Mouse (Mus musculus) olfactory bulb, adult 2 months (tissue): ENCODE measurements at regions not wholly inside any gene's neighbourhood (a gene's known extent, or its start where the extent isn't known, plus 50 kb on each side); places are given as distances from the start of the nearest gene placed in this dataset.

ENCODE experiments used
- H3K27ac ChIP-seq: fragments of 200-500 bp; 2 replicates; pipeline ENCODE4 v1.5.1; 2012; ENCODE audit warnings: low read depth, low read length; ENCODE audit not compliant: insufficient read depth
- H3K4me1 ChIP-seq: fragments of 200-500 bp; 2 replicates; pipeline ENCODE4 v1.6.1; 2012; ENCODE audit warnings: low read length; ENCODE audit not compliant: control insufficient read depth, insufficient read depth
- H3K4me3 ChIP-seq: fragments of 200-500 bp; 2 replicates; pipeline ENCODE4 v1.5.1; 2012; ENCODE audit warnings: mild to moderate bottlenecking, low read depth, low read length, moderate library complexity; ENCODE audit not compliant: insufficient read depth
- CTCF ChIP-seq: fragments of 200-500 bp; IDR thresholded peaks from 2 replicates; pipeline ENCODE4 v1.5.1; 2012; ENCODE audit warnings: low read depth, mild to moderate bottlenecking, low read length, moderate library complexity; ENCODE audit not compliant: insufficient read depth
- POLR2A ChIP-seq: fragments of 200-500 bp; IDR thresholded peaks from 2 replicates; pipeline ENCODE4 v1.6.1; 2012; ENCODE audit warnings: mild to moderate bottlenecking, low read depth, low read length, moderate library complexity; ENCODE audit not compliant: insufficient read depth
- WGBS: fragments of 180-500 bp; shearing (Covaris S2); methylation state at CpG from one replicate; pipeline ENCODE4 v1.1.7; 2018; 5-methylcytosine and 5-hydroxymethylcytosine counted together

DNA sequence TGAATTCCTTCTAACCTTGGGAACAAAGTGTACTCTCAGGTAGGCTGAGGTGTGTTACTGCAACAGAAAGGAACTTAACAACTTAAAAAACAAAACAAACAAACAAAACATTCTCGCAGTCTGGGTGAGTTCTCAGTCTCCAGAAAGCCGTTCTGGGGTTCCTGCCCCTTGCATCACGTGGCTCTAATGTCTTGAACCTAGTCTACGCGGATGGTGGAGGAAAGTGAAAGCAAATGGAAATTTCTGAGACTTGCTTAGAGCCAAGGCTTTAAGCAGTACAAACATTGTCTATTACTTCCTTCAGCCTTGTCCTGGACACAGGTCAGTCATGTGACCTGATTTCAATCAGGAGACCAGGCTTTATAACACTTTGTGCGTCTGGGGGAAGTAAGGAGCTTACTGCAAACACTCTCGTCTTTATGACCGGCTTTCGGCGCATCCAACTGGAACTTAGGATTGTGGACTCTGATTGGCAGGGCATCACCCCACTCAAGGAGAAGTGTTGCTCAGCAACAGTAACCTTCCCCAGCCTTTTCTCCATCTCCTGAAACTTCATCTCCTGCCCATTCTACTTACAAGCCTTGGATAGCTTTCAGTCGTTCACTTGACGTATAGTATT is 125.9 kb upstream of the Gnao1 start:
- H3K27ac ChIP-seq, result no peak overlapping the region
- no peak for TF ChIP-seq CTCF
- TF ChIP-seq POLR2A, result no peak
- H3K4me1 ChIP-seq, result peaks cover 1% of the 10 kb centered on the region
- no peak overlapping the region for H3K4me3 ChIP-seq
- WGBS, result 81% methylated on average over 12 of the region's 12 CpGs

GRCm38 (mm10) chr8:93684392-93684791 is 125.4 kb upstream of the Gnao1 start:
- Histone ChIP-seq H3K4me1 (peaks cover 3% of the 10 kb centered on the region), H3K4me3 (no peak overlapping the region), H3K27ac (no peak overlapping the region)
- 94% methylated on average over 6 of the region's 6 CpGs for WGBS
- TF ChIP-seq POLR2A (no peak), CTCF (no peak)

- H3K27ac ChIP-seq, result no peak overlapping the region
- peaks cover 3% of the 10 kb centered on the region for H3K4me1 ChIP-seq
- WGBS, result 69% methylated on average over 7 of the region's 7 CpGs
- H3K4me3 ChIP-seq, result no peak overlapping the region
- no peak for TF ChIP-seq POLR2A
- no peak for TF ChIP-seq CTCF
Measured at GRCm38 (mm10) chr8:93688845-93689244, 120.9 kb upstream of the Gnao1 start.

- H3K27ac ChIP-seq, result no peak overlapping the region
- no peak overlapping the region for H3K4me3 ChIP-seq
- peaks cover 3% of the 10 kb centered on the region for H3K4me1 ChIP-seq
- TF ChIP-seq CTCF, result no peak
- TF ChIP-seq POLR2A, result no peak
- 55% methylated on average over 4 of the region's 4 CpGs for whole genome bisulfite sequencing
Measured at GRCm38 (mm10) chr8:93689832-93690471, 119.8 kb upstream of the Gnao1 start.

- no peak overlapping the region for H3K27ac ChIP-seq
- 96% methylated on average over 2 of the region's 2 CpGs for WGBS
- no peak overlapping the region for H3K4me3 ChIP-seq
- peaks cover 3% of the 10 kb centered on the region for H3K4me1 ChIP-seq
- TF ChIP-seq CTCF, result no peak
- TF ChIP-seq POLR2A, result no peak
Measured at GRCm38 (mm10) chr8:93691375-93691774, 118.4 kb upstream of the Gnao1 start.

- Histone ChIP-seq H3K27ac (no peak overlapping the region), H3K4me3 (no peak overlapping the region), H3K4me1 (peaks cover 3% of the 10 kb centered on the region)
- no peak for TF ChIP-seq POLR2A
- TF ChIP-seq CTCF, result no peak
- WGBS, result 70% methylated on average over 2 of the region's 2 CpGs
Measured at GRCm38 (mm10) chr8:93691826-93692225, 117.9 kb upstream of the Gnao1 start.

- TF ChIP-seq CTCF, result no peak
- no peak for TF ChIP-seq POLR2A
- H3K27ac ChIP-seq, result no peak overlapping the region
- no peak overlapping the region for H3K4me3 ChIP-seq
- H3K4me1 ChIP-seq, result no peaks in the 10 kb centered on the region
- WGBS, result 67% methylated on average over 7 of the region's 7 CpGs
Measured at GRCm38 (mm10) chr8:93697206-93697605, 112.6 kb upstream of the Gnao1 start.

- no peak for TF ChIP-seq CTCF
- TF ChIP-seq POLR2A, result no peak
Measured at GRCm38 (mm10) chr8:93698508-93698907, 111.3 kb upstream of the Gnao1 start.

GRCm38 (mm10) chr8:93701391-93701790 is 108.4 kb upstream of the Gnao1 start:
- Histone ChIP-seq H3K4me1 (no peaks in the 10 kb centered on the region), H3K4me3 (no peak overlapping the region), H3K27ac (no peak overlapping the region)
- TF ChIP-seq POLR2A, result no peak
- TF ChIP-seq CTCF, result no peak
- 89% methylated on average over 3 of the region's 3 CpGs for WGBS

More at GRCm38 (mm10) chr8:93698508-93698907, 111.3 kb upstream of the Gnao1 start:
- no peak overlapping the region for H3K4me3 ChIP-seq
- no peaks in the 10 kb centered on the region for H3K4me1 ChIP-seq
- WGBS, result 97% methylated on average over 3 of the region's 3 CpGs
- H3K27ac ChIP-seq, result no peak overlapping the region

- WGBS, result 92% methylated on average over 3 of the region's 3 CpGs
- TF ChIP-seq CTCF (no peak), POLR2A (no peak)
- no peaks in the 10 kb centered on the region for H3K4me1 ChIP-seq
- no peak overlapping the region for H3K27ac ChIP-seq
- no peak overlapping the region for H3K4me3 ChIP-seq
Measured at GRCm38 (mm10) chr8:93712066-93712706, 97.6 kb upstream of the Gnao1 start.
